24 mouse cellular contexts compared by ENCODE assay signal in genomic region chr12:79248110-79248509, GRCm38 (mm10). TPM values are rescaled to one million over a fixed set of nuclear protein-coding genes. Genes with fewer than 3 reads are reported as not detected.
DNase-seq lines count a peak whose midpoint lies in the region; ATAC-seq lines count a peak whose summit lies in the region.
"Had no signal": no experiment of that assay in that cellular context is flagged by ENCODE, and none has a peak within 500 bp of the region (broad histone marks: within the 10 kb centered on the region; RNA-seq: fewer than 3 reads in every experiment).

No protein-coding gene starts in this region.

- 81% methylated on average over 3 of the region's 3 CpGs for WGBS in stomach, embryonic 15.5 days
- 82% methylated on average over 3 of the region's 3 CpGs for WGBS in hindbrain, embryonic 14.5 days

- H3K27ac ChIP-seq in stomach, embryonic 15.5 days, result peak overlapping the region; percentile 5; the same call in 1 of the 2 replicates
- no peak overlapping the region for H3K27ac ChIP-seq in hindbrain, embryonic 14.5 days
- H3K27ac ChIP-seq: forebrain, embryonic 10.5 days; forebrain, embryonic 13.5 days; heart, embryonic 10.5 days; heart, embryonic 13.5 days; hindbrain, embryonic 15.5 days had no signal

- H3K9me3 ChIP-seq in stomach, embryonic 15.5 days, result no peaks in the 10 kb centered on the region
- no peaks in the 10 kb centered on the region for H3K9me3 ChIP-seq in hindbrain, embryonic 14.5 days (ENCODE audit: control insufficient read depth, low read length)
- H3K9me3 ChIP-seq: forebrain, embryonic 10.5 days; forebrain, embryonic 13.5 days; heart, embryonic 10.5 days; heart, embryonic 13.5 days; hindbrain, embryonic 15.5 days had no signal

- no peak for ATAC-seq in stomach, embryonic 15.5 days (ENCODE audit: insufficient read depth, low FRiP score, low read depth)
- ATAC-seq in hindbrain, embryonic 14.5 days (ENCODE audit: low FRiP score), result no peak
- ATAC-seq in megakaryocyte-erythroid progenitor cell, adult 5-6 weeks (replicated peaks; ENCODE audit: low FRiP score, low TSS enrichment, poor library complexity, severe bottlenecking), result no peak
- ATAC-seq: forebrain, embryonic 13.5 days; forebrain, embryonic 16.5 days; intestine, postnatal 0 days had no signal

- H3K4me3 ChIP-seq in stomach, embryonic 15.5 days (replicated peaks), result no peak overlapping the region
- no peak overlapping the region for H3K4me3 ChIP-seq in hindbrain, embryonic 14.5 days (replicated peaks; ENCODE audit: low read length)
- H3K4me3 ChIP-seq: forebrain, embryonic 10.5 days; forebrain, embryonic 13.5 days; heart, embryonic 10.5 days; heart, embryonic 13.5 days; hindbrain, embryonic 15.5 days had no signal

- no peaks in the 10 kb centered on the region for H3K4me1 ChIP-seq in stomach, embryonic 15.5 days
- no peaks in the 10 kb centered on the region for H3K4me1 ChIP-seq in hindbrain, embryonic 14.5 days (replicated peaks; ENCODE audit: control insufficient read depth, insufficient read depth, low read length)
- H3K4me1 ChIP-seq: forebrain, embryonic 10.5 days; forebrain, embryonic 13.5 days; heart, embryonic 10.5 days; heart, embryonic 13.5 days; hindbrain, embryonic 15.5 days had no signal

- no peak overlapping the region for H3K9ac ChIP-seq in stomach, embryonic 15.5 days
- no peak overlapping the region for H3K9ac ChIP-seq in hindbrain, embryonic 14.5 days
- H3K9ac ChIP-seq: forebrain, embryonic 13.5 days; heart, embryonic 13.5 days; hindbrain, embryonic 15.5 days had no signal

- no peak overlapping the region for H3K4me2 ChIP-seq in stomach, embryonic 15.5 days
- H3K4me2 ChIP-seq in hindbrain, embryonic 14.5 days (replicated peaks), result no peak overlapping the region
- H3K4me2 ChIP-seq: forebrain, embryonic 13.5 days; heart, embryonic 13.5 days; hindbrain, embryonic 15.5 days had no signal

- no peaks in the 10 kb centered on the region for H3K27me3 ChIP-seq in stomach, embryonic 15.5 days (replicated peaks)
- H3K27me3 ChIP-seq in hindbrain, embryonic 14.5 days (ENCODE audit: control insufficient read depth, insufficient read depth, low read length), result no peaks in the 10 kb centered on the region
- H3K27me3 ChIP-seq: CH12.LX; forebrain, embryonic 13.5 days; heart, embryonic 13.5 days; hindbrain, embryonic 15.5 days had no signal

- DNase-seq in ES-CJ7 (ENCODE audit: low read depth, low spot score), result peak; percentile 46
- DNase-seq in R1 (ENCODE audit: low read depth, low spot score), result peak; percentile 86
- no peak for DNase-seq in adipocyte (ENCODE audit: low spot score)
- DNase-seq in hindbrain, embryonic 14.5 days (ENCODE audit: low spot score), result no peak
- DNase-seq: adrenal gland, adult 8-10 months; adrenal gland, postnatal 25 days; B cell, adult 2 months; cerebellum, adult 18-20 months; cerebellum, adult 9-10 months; cerebellum, postnatal 14 days; gastrocnemius, postnatal 10 days; gastrocnemius, postnatal 36 days; heart, postnatal 14 days; heart, postnatal 4 days had no signal

- H3K36me3 ChIP-seq in stomach, embryonic 15.5 days, result peaks cover 49% of the 10 kb centered on the region
- peaks cover 96% of the 10 kb centered on the region for H3K36me3 ChIP-seq in hindbrain, embryonic 14.5 days (replicated peaks; ENCODE audit: control insufficient read depth, insufficient read depth)

RNA-seq across cellular contexts. Expression of gene Rdh12, which starts 39.4 kb away (rescaled TPM):
- polyA plus RNA-seq in stomach, embryonic 15.5 days (2015; fragmentation: Nextera tagmentation; extraction: Ambion mirVana), result 10.8 and 16.4 TPM in 2 replicates
- 0.72 TPM in 2 replicates for polyA plus RNA-seq in hindbrain, embryonic 14.5 days (2014; fragmentation: Nextera tagmentation; extraction: Ambion mirVana)
- 1.2 and 5.7 TPM in 2 replicates for total RNA-seq in megakaryocyte-erythroid progenitor cell, adult 5-6 weeks (2014; fragmentation: Nextera tagmentation)
- 0.19 TPM in 1 of 2 replicates, not detected in the other for total RNA-seq in megakaryocyte-erythroid progenitor cell, adult 5-6 weeks (2017)
- total RNA-seq: heart, postnatal 4 days had no signal

RNA-seq across cellular contexts. Expression of gene Zfyve26, which starts 48.0 kb away (rescaled TPM):
- polyA plus RNA-seq in stomach, embryonic 15.5 days (2015; fragmentation: Nextera tagmentation; extraction: Ambion mirVana), result 12.0 and 14.1 TPM in 2 replicates
- 9.7 and 11.7 TPM in 2 replicates for polyA plus RNA-seq in hindbrain, embryonic 14.5 days (2014; fragmentation: Nextera tagmentation; extraction: Ambion mirVana)
- 27.5 and 28.6 TPM in 2 replicates for total RNA-seq in megakaryocyte-erythroid progenitor cell, adult 5-6 weeks (2014; fragmentation: Nextera tagmentation)
- total RNA-seq in megakaryocyte-erythroid progenitor cell, adult 5-6 weeks (2017), result 16.4 and 22.3 TPM in 2 replicates

RNA-seq across cellular contexts. Expression of gene Rad51b, which starts 49.0 kb away (rescaled TPM):
- 8.3 and 8.7 TPM in 2 replicates for polyA plus RNA-seq in stomach, embryonic 15.5 days (2015; fragmentation: Nextera tagmentation; extraction: Ambion mirVana)
- polyA plus RNA-seq in hindbrain, embryonic 14.5 days (2014; fragmentation: Nextera tagmentation; extraction: Ambion mirVana), result 1.2 and 1.5 TPM in 2 replicates
- total RNA-seq in megakaryocyte-erythroid progenitor cell, adult 5-6 weeks (2014; fragmentation: Nextera tagmentation), result 13.5 and 20.9 TPM in 2 replicates
- total RNA-seq in megakaryocyte-erythroid progenitor cell, adult 5-6 weeks (2017), result 9.4 and 10.0 TPM in 2 replicates

RNA-seq across cellular contexts. Expression of gene Rdh11, which starts 56.0 kb away (rescaled TPM):
- 26.4 and 27.0 TPM in 2 replicates for polyA plus RNA-seq in stomach, embryonic 15.5 days (2015; fragmentation: Nextera tagmentation; extraction: Ambion mirVana)
- polyA plus RNA-seq in hindbrain, embryonic 14.5 days (2014; fragmentation: Nextera tagmentation; extraction: Ambion mirVana), result 37.5 and 42.3 TPM in 2 replicates
- 17.3 and 24.7 TPM in 2 replicates for total RNA-seq in megakaryocyte-erythroid progenitor cell, adult 5-6 weeks (2014; fragmentation: Nextera tagmentation)
- total RNA-seq in megakaryocyte-erythroid progenitor cell, adult 5-6 weeks (2017), result 29.6 and 30.5 TPM in 2 replicates

Comparison
In these comparisons a context has a peak if more than half of its experiments do, and no peak if none do; other contexts are left out.
1. DNase-seq: peak in ES-CJ7 (single experiment) and R1 (single experiment); none in adipocyte (single experiment) and hindbrain, embryonic 14.5 days (single experiment).